Mouse (Mus musculus): ENCODE measurements around the gene Tnpo2.

GRCm38 (mm10) chr8:85067155-85067554 is 30.4 kb downstream of the Tnpo2 start:
- TF ChIP-seq CTCF (IDR thresholded peaks at IDR 0.05; ENCODE audit: borderline replicate concordance, insufficient read depth, low read length) (no peak), POLR2A (IDR thresholded peaks at IDR 0.05; ENCODE audit: low read depth, low read length) (no peak)

All from embryonic fibroblast, embryonic 13.5 days (primary cell).